Mouse (Mus musculus): ENCODE results near the gene Cstf3. TPM values are rescaled to one million over a fixed set of nuclear protein-coding genes. Genes with fewer than 3 reads are reported as not detected.

The Cstf3 gene
- polyA plus RNA-seq, 1 experiment = 12.0 TPM

- H3K4me2 ChIP-seq (ENCODE audit: low read depth) = no peak overlapping the region
- H3K4me3 ChIP-seq = no peak overlapping the region
- H3K27me3 ChIP-seq (ENCODE audit: control insufficient read depth, insufficient read depth, insufficient read length) = no peaks in the 10 kb centered on the region
- TF ChIP-seq USF1 (IDR thresholded peaks at IDR 0.05; ENCODE audit: low read depth) (no peak), MYOD1 (IDR thresholded peaks at IDR 0.05; ENCODE audit: control insufficient read depth in 1 of 3, insufficient read length in 2 of 3, low read depth in 2 of 3) (no peak), POLR2A (IDR thresholded peaks at IDR 0.05; ENCODE audit: insufficient read length, low read depth) (no peak), REST (IDR thresholded peaks at IDR 0.05; ENCODE audit: insufficient read depth, insufficient read length) (no peak), SRF (IDR thresholded peaks at IDR 0.05; ENCODE audit: control insufficient read depth, insufficient read length, low read depth) (no peak), TCF3 (IDR thresholded peaks at IDR 0.05; ENCODE audit: insufficient read length, low read depth) (no peak), E2F4 (IDR thresholded peaks at IDR 0.05; ENCODE audit: insufficient read depth) (no peak), CEBPB (IDR thresholded peaks at IDR 0.05; ENCODE audit: insufficient read depth, poor library complexity, severe bottlenecking) (no peak), MAX (IDR thresholded peaks at IDR 0.05; ENCODE audit: low read depth) (no peak), MYOG (IDR thresholded peaks at IDR 0.05; ENCODE audit: control insufficient read depth in 1 of 3, insufficient read depth in 1 of 3, insufficient read length in 2 of 3, low read depth in 2 of 3) (no peak), POLR2AphosphoS2 (IDR thresholded peaks at IDR 0.05; ENCODE audit: insufficient read length, low read depth) (no peak), TCF12 (IDR thresholded peaks at IDR 0.05; ENCODE audit: insufficient read depth, poor library complexity, severe bottlenecking) (no peak)
- H3K79me2 ChIP-seq (ENCODE audit: control insufficient read depth, insufficient read depth) = no peaks in the 10 kb centered on the region
- H3ac ChIP-seq (ENCODE audit: control insufficient read depth, insufficient read length) = no peak overlapping the region
- H3K36me3 ChIP-seq (ENCODE audit: control insufficient read depth, insufficient read depth) = peaks cover 3% of the 10 kb centered on the region
Measured at GRCm38 (mm10) chr2:104687261-104687660, 96.9 kb downstream of the Cstf3 start.

DNA sequence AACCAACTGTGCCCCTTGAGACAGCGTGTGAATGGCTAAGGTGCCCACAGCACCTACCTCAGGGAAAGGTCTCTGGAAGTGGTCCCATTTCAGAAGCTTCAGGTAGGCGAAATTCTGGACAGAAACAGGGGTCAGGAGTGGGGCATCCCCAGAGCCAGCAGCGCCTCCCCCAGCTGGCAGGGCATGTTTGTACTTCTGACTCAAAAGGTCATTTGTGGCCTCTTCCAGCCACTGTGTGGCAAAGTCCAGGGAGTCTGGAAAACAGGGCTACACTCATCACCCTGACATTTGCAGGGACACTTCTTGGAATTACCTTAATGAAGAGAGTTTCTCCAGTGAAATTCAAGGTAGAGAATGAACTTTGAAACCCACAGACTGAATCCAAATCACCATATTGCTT is 98.0 kb downstream of the Cstf3 start:
- H3K4me3 ChIP-seq = no peak overlapping the region
- TF ChIP-seq MAX (IDR thresholded peaks at IDR 0.05; ENCODE audit: low read depth) = no peak
- TF ChIP-seq SRF (IDR thresholded peaks at IDR 0.05; ENCODE audit: control insufficient read depth, insufficient read length, low read depth) = no peak
- no peak for TF ChIP-seq MYOG (IDR thresholded peaks at IDR 0.05; ENCODE audit: control insufficient read depth in 1 of 3, insufficient read depth in 1 of 3, insufficient read length in 2 of 3, low read depth in 2 of 3)
- no peak for TF ChIP-seq USF1 (IDR thresholded peaks at IDR 0.05; ENCODE audit: low read depth)
- TF ChIP-seq MYOD1 (IDR thresholded peaks at IDR 0.05; ENCODE audit: control insufficient read depth in 1 of 3, insufficient read length in 2 of 3, low read depth in 2 of 3) = no peak
- no peak for TF ChIP-seq E2F4 (IDR thresholded peaks at IDR 0.05; ENCODE audit: insufficient read depth)
- TF ChIP-seq REST (IDR thresholded peaks at IDR 0.05; ENCODE audit: insufficient read depth, insufficient read length) = no peak
- no peaks in the 10 kb centered on the region for H3K27me3 ChIP-seq (ENCODE audit: control insufficient read depth, insufficient read depth, insufficient read length)
- no peaks in the 10 kb centered on the region for H3K79me2 ChIP-seq (ENCODE audit: control insufficient read depth, insufficient read depth)
- no peak overlapping the region for H3ac ChIP-seq (ENCODE audit: control insufficient read depth, insufficient read length)
- H3K4me2 ChIP-seq (ENCODE audit: low read depth) = no peak overlapping the region
- peaks cover 3% of the 10 kb centered on the region for H3K36me3 ChIP-seq (ENCODE audit: control insufficient read depth, insufficient read depth)

GRCm38 (mm10) chr2:104688724-104689123 is 98.4 kb downstream of the Cstf3 start:
- Histone ChIP-seq H3ac (ENCODE audit: control insufficient read depth, insufficient read length) (no peak overlapping the region), H3K79me2 (ENCODE audit: control insufficient read depth, insufficient read depth) (no peaks in the 10 kb centered on the region), H3K4me3 (no peak overlapping the region), H3K36me3 (ENCODE audit: control insufficient read depth, insufficient read depth) (peaks cover 1% of the 10 kb centered on the region), H3K4me2 (ENCODE audit: low read depth) (no peak overlapping the region), H3K27me3 (ENCODE audit: control insufficient read depth, insufficient read depth, insufficient read length) (no peaks in the 10 kb centered on the region)
- TF ChIP-seq USF1 (IDR thresholded peaks at IDR 0.05; ENCODE audit: low read depth) (no peak), TCF12 (IDR thresholded peaks at IDR 0.05; ENCODE audit: insufficient read depth, poor library complexity, severe bottlenecking) (no peak), E2F4 (IDR thresholded peaks at IDR 0.05; ENCODE audit: insufficient read depth) (no peak), REST (IDR thresholded peaks at IDR 0.05; ENCODE audit: insufficient read depth, insufficient read length) (no peak), POLR2AphosphoS2 (IDR thresholded peaks at IDR 0.05; ENCODE audit: insufficient read length, low read depth) (no peak), CEBPB (IDR thresholded peaks at IDR 0.05; ENCODE audit: insufficient read depth, poor library complexity, severe bottlenecking) (no peak), MAX (IDR thresholded peaks at IDR 0.05; ENCODE audit: low read depth) (no peak), MYOG (IDR thresholded peaks at IDR 0.05; ENCODE audit: control insufficient read depth in 1 of 3, insufficient read depth in 1 of 3, insufficient read length in 2 of 3, low read depth in 2 of 3) (no peak)

- H3K27me3 ChIP-seq (ENCODE audit: control insufficient read depth, insufficient read depth, insufficient read length) = no peaks in the 10 kb centered on the region
- H3ac ChIP-seq (ENCODE audit: control insufficient read depth, insufficient read length) = no peak overlapping the region
- no peak overlapping the region for H3K4me3 ChIP-seq
- H3K36me3 ChIP-seq (ENCODE audit: control insufficient read depth, insufficient read depth) = no peaks in the 10 kb centered on the region
- no peaks in the 10 kb centered on the region for H3K79me2 ChIP-seq (ENCODE audit: control insufficient read depth, insufficient read depth)
- TF ChIP-seq SRF (IDR thresholded peaks at IDR 0.05; ENCODE audit: control insufficient read depth, insufficient read length, low read depth) = no peak
- TF ChIP-seq USF1 (IDR thresholded peaks at IDR 0.05; ENCODE audit: low read depth) = no peak
- no peak for TF ChIP-seq POLR2A (IDR thresholded peaks at IDR 0.05; ENCODE audit: insufficient read length, low read depth)
- no peak for TF ChIP-seq POLR2AphosphoS2 (IDR thresholded peaks at IDR 0.05; ENCODE audit: insufficient read length, low read depth)
- no peak for TF ChIP-seq TCF12 (IDR thresholded peaks at IDR 0.05; ENCODE audit: insufficient read depth, poor library complexity, severe bottlenecking)
- no peak for TF ChIP-seq E2F4 (IDR thresholded peaks at IDR 0.05; ENCODE audit: insufficient read depth)
- no peak for TF ChIP-seq MAX (IDR thresholded peaks at IDR 0.05; ENCODE audit: low read depth)
- no peak for TF ChIP-seq CEBPB (IDR thresholded peaks at IDR 0.05; ENCODE audit: insufficient read depth, poor library complexity, severe bottlenecking)
- TF ChIP-seq MYOG (IDR thresholded peaks at IDR 0.05; ENCODE audit: control insufficient read depth in 1 of 3, insufficient read depth in 1 of 3, insufficient read length in 2 of 3, low read depth in 2 of 3) = no peak
- TF ChIP-seq MYOD1 (IDR thresholded peaks at IDR 0.05; ENCODE audit: control insufficient read depth in 1 of 3, insufficient read length in 2 of 3, low read depth in 2 of 3) = no peak
- no peak for TF ChIP-seq TCF3 (IDR thresholded peaks at IDR 0.05; ENCODE audit: insufficient read length, low read depth)
- TF ChIP-seq REST (IDR thresholded peaks at IDR 0.05; ENCODE audit: insufficient read depth, insufficient read length) = no peak
- no peak overlapping the region for H3K4me2 ChIP-seq (ENCODE audit: low read depth)
Measured at GRCm38 (mm10) chr2:104690720-104691119, 100.4 kb downstream of the Cstf3 start.

DNA sequence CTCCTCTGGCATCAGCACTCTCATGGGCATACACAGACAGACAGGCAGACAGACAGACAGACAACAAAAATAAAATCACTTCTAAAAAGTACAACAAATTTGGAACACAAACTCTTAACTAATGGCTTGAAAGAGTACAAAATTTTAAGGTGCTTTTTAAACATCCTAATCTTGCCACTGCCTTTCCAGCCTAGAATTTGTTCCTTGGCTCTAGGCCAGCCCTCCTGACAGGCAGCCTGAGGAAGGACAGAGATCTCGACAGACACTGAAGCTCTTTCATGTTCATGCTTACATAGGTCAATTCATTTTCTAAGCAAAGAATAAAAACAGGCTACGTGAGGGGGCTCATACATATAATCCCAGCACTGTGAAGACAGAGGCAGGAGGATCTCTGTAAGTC is 102.2 kb downstream of the Cstf3 start:
- H3K4me3 ChIP-seq = no peak overlapping the region
- TF ChIP-seq MYOD1 (IDR thresholded peaks at IDR 0.05; ENCODE audit: control insufficient read depth in 1 of 3, insufficient read length in 2 of 3, low read depth in 2 of 3) (no peak), POLR2A (IDR thresholded peaks at IDR 0.05; ENCODE audit: insufficient read length, low read depth) (no peak), CEBPB (IDR thresholded peaks at IDR 0.05; ENCODE audit: insufficient read depth, poor library complexity, severe bottlenecking) (no peak), REST (IDR thresholded peaks at IDR 0.05; ENCODE audit: insufficient read depth, insufficient read length) (no peak), TCF3 (IDR thresholded peaks at IDR 0.05; ENCODE audit: insufficient read length, low read depth) (no peak), POLR2AphosphoS2 (IDR thresholded peaks at IDR 0.05; ENCODE audit: insufficient read length, low read depth) (no peak), MAX (IDR thresholded peaks at IDR 0.05; ENCODE audit: low read depth) (no peak), E2F4 (IDR thresholded peaks at IDR 0.05; ENCODE audit: insufficient read depth) (no peak), SRF (IDR thresholded peaks at IDR 0.05; ENCODE audit: control insufficient read depth, insufficient read length, low read depth) (no peak), USF1 (IDR thresholded peaks at IDR 0.05; ENCODE audit: low read depth) (no peak), TCF12 (IDR thresholded peaks at IDR 0.05; ENCODE audit: insufficient read depth, poor library complexity, severe bottlenecking) (no peak), MYOG (IDR thresholded peaks at IDR 0.05; ENCODE audit: control insufficient read depth in 1 of 3, insufficient read depth in 1 of 3, insufficient read length in 2 of 3, low read depth in 2 of 3) (no peak)
- H3K4me2 ChIP-seq (ENCODE audit: low read depth) = no peak overlapping the region
- H3K36me3 ChIP-seq (ENCODE audit: control insufficient read depth, insufficient read depth) = no peaks in the 10 kb centered on the region
- no peaks in the 10 kb centered on the region for H3K27me3 ChIP-seq (ENCODE audit: control insufficient read depth, insufficient read depth, insufficient read length)
- H3ac ChIP-seq (ENCODE audit: control insufficient read depth, insufficient read length) = no peak overlapping the region
- no peaks in the 10 kb centered on the region for H3K79me2 ChIP-seq (ENCODE audit: control insufficient read depth, insufficient read depth)
